Mouse (Mus musculus): Measurements from ENCODE around the gene Gadl1. TPM values are rescaled to one million over a fixed set of nuclear protein-coding genes. Genes with fewer than 3 reads are reported as not detected.

Gene Gadl1
- polyA plus RNA-seq, 1 experiment = 3.6 TPM

- H3K79me2 ChIP-seq (ENCODE audit: control insufficient read depth, insufficient read depth) = no peaks in the 10 kb centered on the region
- H3ac ChIP-seq (ENCODE audit: control insufficient read depth, insufficient read length) = no peak overlapping the region
- no peak overlapping the region for H3K4me3 ChIP-seq
- H3K36me3 ChIP-seq (ENCODE audit: control insufficient read depth, insufficient read depth) = no peaks in the 10 kb centered on the region
- H3K27me3 ChIP-seq (ENCODE audit: control insufficient read depth, insufficient read depth, insufficient read length) = no peaks in the 10 kb centered on the region
- TF ChIP-seq POLR2AphosphoS2 (IDR thresholded peaks at IDR 0.05; ENCODE audit: insufficient read length, low read depth) (no peak), MYOG (IDR thresholded peaks at IDR 0.05; ENCODE audit: control insufficient read depth in 1 of 3, insufficient read depth in 1 of 3, insufficient read length in 2 of 3, low read depth in 2 of 3) (no peak), TCF12 (IDR thresholded peaks at IDR 0.05; ENCODE audit: insufficient read depth, poor library complexity, severe bottlenecking) (no peak), MAX (IDR thresholded peaks at IDR 0.05; ENCODE audit: low read depth) (no peak), CEBPB (IDR thresholded peaks at IDR 0.05; ENCODE audit: insufficient read depth, poor library complexity, severe bottlenecking) (no peak), MYOD1 (IDR thresholded peaks at IDR 0.05; ENCODE audit: control insufficient read depth in 1 of 3, insufficient read length in 2 of 3, low read depth in 2 of 3) (no peak), TCF3 (IDR thresholded peaks at IDR 0.05; ENCODE audit: insufficient read length, low read depth) (no peak), POLR2A (IDR thresholded peaks at IDR 0.05; ENCODE audit: insufficient read length, low read depth) (no peak), E2F4 (IDR thresholded peaks at IDR 0.05; ENCODE audit: insufficient read depth) (no peak), USF1 (IDR thresholded peaks at IDR 0.05; ENCODE audit: low read depth) (no peak), SRF (IDR thresholded peaks at IDR 0.05; ENCODE audit: control insufficient read depth, insufficient read length, low read depth) (no peak), REST (IDR thresholded peaks at IDR 0.05; ENCODE audit: insufficient read depth, insufficient read length) (no peak)
- H3K4me2 ChIP-seq (ENCODE audit: low read depth) = no peak overlapping the region
These were observed 172.5 kb downstream of the Gadl1 start for GRCm38 (mm10) chr9:116081781-116082180.

DNA sequence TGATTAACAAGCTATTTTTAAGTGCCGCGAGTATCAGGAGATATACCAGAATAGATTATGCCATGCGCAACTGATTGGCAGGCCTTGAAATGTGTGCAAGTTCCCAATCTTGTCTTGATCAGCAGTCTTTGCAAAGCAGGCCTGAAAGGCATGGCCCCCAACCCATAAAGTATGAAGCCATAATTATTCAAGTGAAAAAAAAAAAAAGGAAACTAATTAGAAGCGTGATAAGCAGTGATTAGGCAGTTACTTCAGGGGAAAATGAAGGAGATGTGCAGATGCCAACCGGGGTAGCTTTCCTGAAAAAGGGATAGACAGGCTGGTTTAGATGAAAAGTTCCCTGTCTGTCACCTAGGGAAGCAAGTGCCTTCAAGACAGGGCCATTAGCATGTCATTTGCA is 174.0 kb downstream of the Gadl1 start:
- TF ChIP-seq SRF (IDR thresholded peaks at IDR 0.05; ENCODE audit: control insufficient read depth, insufficient read length, low read depth) (no peak), TCF3 (IDR thresholded peaks at IDR 0.05; ENCODE audit: insufficient read length, low read depth) (no peak), MYOG (IDR thresholded peaks at IDR 0.05; ENCODE audit: control insufficient read depth in 1 of 3, insufficient read depth in 1 of 3, insufficient read length in 2 of 3, low read depth in 2 of 3) (no peak)
- no peak overlapping the region for H3K4me2 ChIP-seq (ENCODE audit: low read depth)

DNA sequence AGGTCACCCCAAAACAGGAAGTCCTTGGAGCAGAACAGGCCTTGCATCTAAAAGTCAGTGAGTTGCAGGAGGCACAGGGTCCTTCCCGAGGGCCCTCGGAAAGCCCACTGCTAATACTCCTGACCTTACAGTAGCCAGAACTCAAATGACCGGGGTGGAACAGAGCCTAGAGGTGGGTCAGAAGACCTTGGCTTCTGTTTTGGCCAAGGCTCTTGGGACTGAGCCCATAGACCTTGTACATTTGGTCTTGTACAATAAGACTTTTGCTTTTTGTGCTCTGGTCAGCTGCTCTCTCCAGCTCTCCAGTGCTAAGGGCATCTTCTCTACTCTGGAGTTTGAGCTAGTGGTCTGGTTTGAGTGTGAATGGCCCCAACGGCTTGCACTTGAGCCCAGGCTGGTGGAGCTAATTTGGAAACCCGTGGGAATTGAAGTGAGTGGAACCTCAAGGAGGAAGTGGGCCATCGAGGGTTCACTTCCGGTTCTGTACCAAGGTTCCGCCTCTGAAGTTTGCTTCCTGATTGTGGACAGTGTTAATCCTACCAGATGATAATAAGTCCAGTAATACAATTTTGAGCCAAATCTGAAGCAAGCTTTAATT is 174.6 kb downstream of the Gadl1 start:
- Histone ChIP-seq H3K4me2 (ENCODE audit: low read depth) (no peak overlapping the region), H3ac (ENCODE audit: control insufficient read depth, insufficient read length) (no peak overlapping the region), H3K79me2 (ENCODE audit: control insufficient read depth, insufficient read depth) (no peaks in the 10 kb centered on the region), H3K27me3 (ENCODE audit: control insufficient read depth, insufficient read depth, insufficient read length) (no peaks in the 10 kb centered on the region), H3K36me3 (ENCODE audit: control insufficient read depth, insufficient read depth) (no peaks in the 10 kb centered on the region), H3K4me3 (no peak overlapping the region)
- no peak for TF ChIP-seq MYOG (IDR thresholded peaks at IDR 0.05; ENCODE audit: control insufficient read depth in 1 of 3, insufficient read depth in 1 of 3, insufficient read length in 2 of 3, low read depth in 2 of 3)
- TF ChIP-seq SRF (IDR thresholded peaks at IDR 0.05; ENCODE audit: control insufficient read depth, insufficient read length, low read depth) = no peak
- TF ChIP-seq POLR2AphosphoS2 (IDR thresholded peaks at IDR 0.05; ENCODE audit: insufficient read length, low read depth) = no peak
- no peak for TF ChIP-seq POLR2A (IDR thresholded peaks at IDR 0.05; ENCODE audit: insufficient read length, low read depth)
- TF ChIP-seq E2F4 (IDR thresholded peaks at IDR 0.05; ENCODE audit: insufficient read depth) = no peak
- no peak for TF ChIP-seq MAX (IDR thresholded peaks at IDR 0.05; ENCODE audit: low read depth)
- no peak for TF ChIP-seq TCF3 (IDR thresholded peaks at IDR 0.05; ENCODE audit: insufficient read length, low read depth)
- no peak for TF ChIP-seq USF1 (IDR thresholded peaks at IDR 0.05; ENCODE audit: low read depth)
- TF ChIP-seq TCF12 (IDR thresholded peaks at IDR 0.05; ENCODE audit: insufficient read depth, poor library complexity, severe bottlenecking) = no peak
- TF ChIP-seq REST (IDR thresholded peaks at IDR 0.05; ENCODE audit: insufficient read depth, insufficient read length) = no peak
- TF ChIP-seq MYOD1 (IDR thresholded peaks at IDR 0.05; ENCODE audit: control insufficient read depth in 1 of 3, insufficient read length in 2 of 3, low read depth in 2 of 3) = no peak
- TF ChIP-seq CEBPB (IDR thresholded peaks at IDR 0.05; ENCODE audit: insufficient read depth, poor library complexity, severe bottlenecking) = no peak

More for the DNA sequence above, 174.0 kb downstream of the Gadl1 start:
- Histone ChIP-seq H3K4me3 (no peak overlapping the region), H3K79me2 (ENCODE audit: control insufficient read depth, insufficient read depth) (no peaks in the 10 kb centered on the region), H3K36me3 (ENCODE audit: control insufficient read depth, insufficient read depth) (no peaks in the 10 kb centered on the region), H3ac (ENCODE audit: control insufficient read depth, insufficient read length) (no peak overlapping the region), H3K27me3 (ENCODE audit: control insufficient read depth, insufficient read depth, insufficient read length) (no peaks in the 10 kb centered on the region)

DNA sequence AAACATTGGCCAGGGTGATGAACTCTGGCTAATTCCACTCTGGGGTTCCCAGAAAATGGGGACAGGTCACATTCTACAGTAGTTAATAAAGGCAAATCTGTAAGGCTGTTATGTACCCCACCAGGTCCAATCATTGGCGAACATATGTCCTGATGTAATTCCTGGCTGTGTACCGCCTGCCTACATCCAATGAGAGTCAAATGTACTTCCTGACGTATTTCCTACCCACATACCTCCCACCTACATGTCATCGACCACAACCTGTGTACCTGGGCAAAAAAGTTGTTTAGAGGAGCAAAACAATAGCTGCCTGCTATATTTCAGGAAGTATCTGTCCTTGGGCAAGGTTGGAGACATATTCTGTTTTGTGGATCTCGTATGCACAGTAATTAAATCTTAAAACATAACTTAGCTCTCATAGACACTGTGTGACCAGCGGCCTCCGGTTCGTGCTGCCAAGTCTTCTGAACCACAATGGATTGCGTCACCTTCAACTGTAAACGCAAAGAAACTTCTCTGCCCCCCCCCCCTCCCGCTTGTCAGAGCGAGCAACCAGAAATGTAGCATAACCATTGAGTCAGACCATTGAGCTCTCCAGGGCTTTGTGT is 175.2 kb downstream of the Gadl1 start:
- Histone ChIP-seq H3K27me3 (ENCODE audit: control insufficient read depth, insufficient read depth, insufficient read length) (no peaks in the 10 kb centered on the region), H3ac (ENCODE audit: control insufficient read depth, insufficient read length) (no peak overlapping the region), H3K4me2 (ENCODE audit: low read depth) (no peak overlapping the region), H3K4me3 (no peak overlapping the region), H3K36me3 (ENCODE audit: control insufficient read depth, insufficient read depth) (no peaks in the 10 kb centered on the region), H3K79me2 (ENCODE audit: control insufficient read depth, insufficient read depth) (no peaks in the 10 kb centered on the region)
- no peak for TF ChIP-seq POLR2AphosphoS2 (IDR thresholded peaks at IDR 0.05; ENCODE audit: insufficient read length, low read depth)
- TF ChIP-seq CEBPB (IDR thresholded peaks at IDR 0.05; ENCODE audit: insufficient read depth, poor library complexity, severe bottlenecking) = no peak
- TF ChIP-seq TCF3 (IDR thresholded peaks at IDR 0.05; ENCODE audit: insufficient read length, low read depth) = no peak
- TF ChIP-seq TCF12 (IDR thresholded peaks at IDR 0.05; ENCODE audit: insufficient read depth, poor library complexity, severe bottlenecking) = no peak
- TF ChIP-seq MYOG (IDR thresholded peaks at IDR 0.05; ENCODE audit: control insufficient read depth in 1 of 3, insufficient read depth in 1 of 3, insufficient read length in 2 of 3, low read depth in 2 of 3) = no peak
- TF ChIP-seq REST (IDR thresholded peaks at IDR 0.05; ENCODE audit: insufficient read depth, insufficient read length) = no peak
- TF ChIP-seq POLR2A (IDR thresholded peaks at IDR 0.05; ENCODE audit: insufficient read length, low read depth) = no peak
- no peak for TF ChIP-seq SRF (IDR thresholded peaks at IDR 0.05; ENCODE audit: control insufficient read depth, insufficient read length, low read depth)
- TF ChIP-seq E2F4 (IDR thresholded peaks at IDR 0.05; ENCODE audit: insufficient read depth) = no peak
- TF ChIP-seq MYOD1 (IDR thresholded peaks at IDR 0.05; ENCODE audit: control insufficient read depth in 1 of 3, insufficient read length in 2 of 3, low read depth in 2 of 3) = no peak
- TF ChIP-seq MAX (IDR thresholded peaks at IDR 0.05; ENCODE audit: low read depth) = no peak
- TF ChIP-seq USF1 (IDR thresholded peaks at IDR 0.05; ENCODE audit: low read depth) = no peak
